Mouse (Mus musculus) layer of hippocampus, postnatal 14 days (tissue): ENCODE measurements around the gene Spp2. TPM values are rescaled to one million over a fixed set of nuclear protein-coding genes. Genes with fewer than 3 reads are reported as not detected.
"Not testable (repeated sequence)": the region's sequence is repeated elsewhere in the genome, so short reads cannot be mapped to it uniquely, and the experiment has no call there.

Experiments
- DNase-seq, 2 experiments: peaks; one replicate each; pipeline ENCODE4 v3.0.0; 2021 to 2022; ENCODE audit warnings: low spot score in 2 of 2, mixed read lengths in 1 of 2
- total RNA-seq, 2 experiments: library from RNA; stranded (reverse); gene quantifications; 2 replicates each; pipeline ENCODE4 v1.2.3; 2021

The Spp2 gene
- total RNA-seq, 2 experiments from 2014 or later: not detected

DNA sequence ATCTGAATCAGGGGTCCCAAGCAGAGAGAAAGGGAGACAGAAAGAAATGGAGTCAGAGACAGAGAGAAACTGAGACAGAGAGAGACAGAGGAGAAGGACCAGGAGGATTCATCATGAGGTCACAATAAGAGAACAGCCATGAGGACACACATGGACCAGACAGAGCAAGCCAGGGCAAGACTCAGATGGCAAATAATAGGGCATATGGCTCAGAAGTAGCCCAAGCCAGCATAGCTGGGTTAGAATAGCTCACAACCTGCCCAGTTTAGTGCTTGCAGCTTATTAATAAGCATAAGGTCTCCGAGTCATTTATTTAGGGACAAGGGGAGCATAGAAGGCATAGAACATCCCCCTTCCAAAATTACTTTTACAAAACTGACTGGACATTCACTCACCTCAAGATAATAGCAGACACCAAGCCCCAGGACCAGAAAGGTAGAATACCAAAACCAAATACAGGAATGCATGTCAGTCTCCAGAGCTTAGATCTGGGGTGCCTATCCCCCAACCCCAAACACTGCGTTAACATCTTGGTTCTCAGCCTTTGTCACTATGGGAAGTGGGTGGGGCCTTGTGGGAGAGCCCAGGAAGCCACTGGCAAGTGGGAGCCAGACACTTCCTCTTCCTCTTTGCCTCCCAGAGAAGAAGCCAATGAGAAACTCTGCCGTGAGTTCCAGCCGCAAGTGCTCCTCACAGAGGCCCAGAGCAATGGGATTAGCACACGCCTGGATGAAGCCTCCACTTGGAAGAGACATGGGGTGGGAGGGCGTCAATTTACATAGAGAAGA is 26.5 kb downstream of the Spp2 start:
- no peak for DNase-seq

DNA sequence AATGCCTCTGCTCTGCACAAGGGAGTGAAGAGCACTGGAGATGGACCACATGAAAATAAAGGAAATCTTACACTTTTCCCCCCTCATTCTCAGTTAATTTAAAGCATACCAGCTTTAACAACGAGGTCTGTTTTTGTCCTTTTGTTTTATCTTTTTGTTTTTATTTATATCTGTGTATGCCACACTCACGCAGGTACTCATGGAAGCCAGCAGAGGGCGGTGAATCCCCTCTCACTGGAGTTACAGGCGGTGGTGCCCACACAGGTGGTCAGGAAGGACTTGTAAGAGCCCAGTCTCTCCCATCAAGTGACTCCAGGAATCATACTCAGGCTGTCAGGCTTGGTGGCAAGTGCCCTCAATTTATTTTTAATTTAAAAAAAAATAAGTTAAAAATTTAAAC is 27.3 kb downstream of the Spp2 start:
- no peak for DNase-seq

DNA sequence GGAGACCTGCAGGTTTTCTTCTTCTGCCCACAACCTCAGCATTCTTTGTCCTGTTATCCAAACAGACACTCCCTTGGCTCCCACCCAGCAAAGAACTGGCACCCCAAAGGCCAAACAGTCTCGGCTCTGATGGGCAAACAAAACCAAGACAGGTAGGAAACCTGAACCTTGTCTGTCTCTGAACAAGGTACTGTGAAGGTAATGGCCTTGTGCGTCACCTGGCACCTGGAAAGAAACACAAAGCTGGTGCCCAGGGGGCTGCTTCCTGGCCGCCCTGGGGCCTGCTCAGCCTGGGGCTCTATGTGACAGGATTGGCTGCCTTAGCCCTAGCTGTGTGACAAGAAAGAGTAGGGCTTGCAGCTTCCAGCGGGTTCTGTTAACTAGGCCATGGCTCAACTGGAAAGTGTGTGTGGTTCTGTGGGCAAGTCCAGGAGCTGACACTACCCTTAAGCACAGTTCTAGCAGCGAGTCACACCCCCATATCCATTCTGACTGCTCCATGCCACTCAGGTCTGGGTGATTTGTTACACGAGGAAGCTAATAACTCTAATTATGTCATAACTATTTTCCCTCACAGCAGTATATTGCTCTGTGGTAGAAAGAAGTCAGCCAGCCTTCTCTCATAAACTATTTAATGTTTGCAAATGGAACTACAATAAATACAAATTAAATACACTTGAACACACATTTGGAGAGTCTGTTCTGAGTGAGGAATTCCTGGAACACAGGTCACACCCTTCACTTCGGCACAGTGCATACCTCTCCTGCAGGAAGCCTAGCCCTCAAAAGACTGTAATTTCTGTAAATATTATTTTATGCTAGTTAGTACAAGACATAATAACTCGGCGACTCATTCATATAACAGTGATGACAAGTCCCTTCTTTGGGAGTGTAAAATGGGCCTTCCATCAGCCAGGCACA is 30.7 kb downstream of the Spp2 start:
- DNase-seq: no peak

DNA sequence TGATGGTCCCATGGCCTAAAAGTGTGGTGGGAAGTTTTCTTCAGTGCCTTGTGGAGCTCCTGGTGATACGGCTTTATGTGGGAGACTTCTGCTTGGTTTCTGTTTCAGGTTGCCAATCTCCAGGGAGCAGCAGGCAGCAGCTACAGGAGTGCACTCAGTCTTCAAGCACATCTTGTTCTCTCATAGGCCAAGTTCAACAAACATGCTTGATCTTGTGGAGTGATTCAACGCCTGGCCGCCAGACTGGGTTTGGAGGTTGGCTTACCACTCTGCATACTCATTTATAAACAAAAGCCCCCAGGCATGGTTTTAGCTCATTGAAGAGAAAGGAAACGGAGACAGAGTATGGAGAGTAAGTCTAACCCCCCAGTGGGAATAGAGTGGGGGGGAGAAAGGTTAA is 36.6 kb downstream of the Spp2 start:
- DNase-seq: no peak

DNA sequence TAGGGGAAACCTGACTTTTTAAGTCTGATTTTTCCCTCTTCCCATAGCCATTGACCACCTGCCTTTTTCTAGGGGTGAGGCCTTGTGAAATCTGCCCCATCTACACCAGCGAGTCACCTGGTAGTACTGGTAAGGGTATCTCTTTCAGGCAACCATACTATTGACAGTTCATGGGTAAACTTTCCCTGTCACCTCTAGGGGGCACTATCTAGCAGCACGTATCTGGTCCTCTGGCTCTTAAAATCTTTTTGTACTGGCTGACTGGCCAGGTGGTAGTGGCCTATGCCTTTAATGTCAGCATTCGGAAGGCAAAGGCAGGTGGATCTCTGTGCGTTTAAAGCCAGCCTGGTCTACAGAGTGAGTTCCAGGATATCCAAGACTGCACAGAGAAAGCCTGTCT is 38.6 kb downstream of the Spp2 start:
- no peak for DNase-seq

DNA sequence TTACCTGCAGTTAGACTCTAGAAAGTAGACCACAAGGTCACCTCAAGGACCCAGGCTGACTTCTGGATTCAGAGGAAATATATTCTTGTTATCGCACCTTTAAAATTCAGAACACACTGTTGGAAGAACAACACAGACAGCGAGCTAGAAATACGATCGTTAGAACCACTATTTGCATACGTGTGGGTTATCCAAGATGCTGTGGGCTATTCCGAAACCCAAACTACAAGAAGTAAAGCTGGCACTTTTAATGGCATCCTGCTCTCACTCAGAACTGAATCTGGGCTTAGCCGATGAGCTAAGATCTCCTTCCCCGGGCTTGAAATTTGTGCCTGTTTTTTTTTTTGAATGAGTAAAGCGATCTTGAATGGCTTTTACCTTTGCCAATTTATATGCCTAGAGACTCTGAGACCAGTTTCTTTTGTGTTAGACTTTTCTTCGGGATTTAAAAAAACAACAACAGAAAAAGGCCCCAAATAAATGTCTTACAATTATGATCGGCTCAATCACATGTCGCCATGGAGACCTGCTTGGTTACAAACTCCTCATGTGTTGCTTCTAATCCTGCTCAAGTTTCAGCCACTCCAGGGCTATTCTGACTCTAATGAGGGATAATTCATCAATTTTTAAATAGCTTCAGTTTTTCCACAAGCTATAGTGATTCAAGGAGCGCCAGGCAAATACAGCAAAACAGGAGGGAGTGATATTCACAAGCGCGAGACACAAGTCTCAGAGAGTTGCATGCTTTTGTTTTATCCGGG is 39.7 kb downstream of the Spp2 start:
- DNase-seq: no peak

DNA sequence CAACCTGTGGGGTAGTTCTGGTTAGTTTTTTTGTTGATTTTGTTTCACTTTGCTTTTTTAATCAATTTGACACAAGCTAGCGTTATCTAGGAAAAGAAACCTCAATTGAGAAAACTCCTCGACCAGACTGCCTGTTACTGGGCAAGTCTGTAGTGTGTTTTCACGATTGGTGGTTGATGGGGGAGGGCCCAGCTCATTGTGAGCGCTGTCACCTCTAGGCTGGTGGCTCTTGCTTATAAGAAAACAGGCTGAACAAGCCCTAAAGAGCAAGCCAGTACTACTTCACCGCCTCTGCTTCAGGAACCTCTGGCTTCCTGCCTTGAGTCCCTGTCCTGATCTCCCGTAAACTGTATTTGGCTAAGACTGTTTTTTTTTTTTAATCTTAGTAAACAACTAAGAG is 40.7 kb downstream of the Spp2 start:
- no peak for DNase-seq

DNA sequence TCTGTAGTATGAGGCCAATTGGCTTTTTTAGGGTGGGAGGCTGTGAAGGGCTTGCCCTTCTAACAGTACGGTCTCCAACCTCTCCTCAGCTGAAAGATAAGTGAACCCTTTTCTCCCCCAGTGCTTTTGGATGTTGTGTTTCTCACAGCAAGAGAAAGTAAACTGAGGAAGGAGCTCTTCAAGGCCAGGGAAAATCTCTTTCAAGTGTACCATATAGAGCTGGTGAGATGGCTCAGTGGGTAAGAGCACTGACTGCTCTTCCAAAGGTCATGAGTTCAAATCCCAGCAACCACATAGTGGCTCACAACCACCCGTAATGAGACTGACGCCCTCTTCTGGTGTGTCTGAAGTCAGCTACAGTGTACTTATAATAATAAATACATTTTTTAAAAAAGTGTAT is 41.3 kb downstream of the Spp2 start:
- DNase-seq: not testable (repeated sequence)

DNA sequence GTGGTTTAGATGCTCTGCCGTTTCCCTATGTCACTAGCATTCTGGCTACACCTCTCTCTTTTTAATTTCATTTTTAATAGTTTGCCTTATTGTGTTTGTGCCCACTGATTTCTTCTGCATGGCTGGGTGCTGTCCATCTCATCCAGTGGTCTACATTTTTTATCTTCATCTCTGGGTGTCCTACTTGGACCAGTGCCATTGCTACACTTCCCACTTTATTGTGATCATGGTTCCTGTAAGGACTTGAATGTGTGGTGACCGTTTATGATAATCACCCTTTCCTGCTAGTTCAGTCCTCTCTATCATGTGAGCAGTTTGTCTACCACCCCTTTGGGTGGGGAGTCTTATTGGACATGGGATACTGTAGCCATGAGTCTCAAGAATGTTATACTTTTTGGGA is 43.0 kb downstream of the Spp2 start:
- no peak for DNase-seq

DNA sequence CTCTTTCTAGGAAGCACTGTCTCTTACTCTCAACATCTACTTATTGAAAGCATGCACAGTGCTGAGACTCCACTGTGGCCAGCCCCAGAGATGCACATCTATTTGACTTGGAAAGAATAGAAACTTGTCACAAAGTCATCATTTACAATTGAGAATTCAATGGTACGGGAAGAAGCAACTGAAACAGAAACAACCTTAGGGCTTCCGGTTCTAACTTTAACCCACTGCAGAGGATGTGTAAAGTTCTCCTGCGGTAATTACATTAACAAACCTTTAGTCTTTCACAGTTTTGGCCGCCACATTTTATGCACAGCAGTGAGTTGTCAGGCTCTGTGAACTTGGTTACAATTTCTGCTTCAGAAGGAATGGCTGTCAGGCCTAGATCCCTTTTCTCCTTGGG is 43.9 kb downstream of the Spp2 start:
- DNase-seq: no peak

DNA sequence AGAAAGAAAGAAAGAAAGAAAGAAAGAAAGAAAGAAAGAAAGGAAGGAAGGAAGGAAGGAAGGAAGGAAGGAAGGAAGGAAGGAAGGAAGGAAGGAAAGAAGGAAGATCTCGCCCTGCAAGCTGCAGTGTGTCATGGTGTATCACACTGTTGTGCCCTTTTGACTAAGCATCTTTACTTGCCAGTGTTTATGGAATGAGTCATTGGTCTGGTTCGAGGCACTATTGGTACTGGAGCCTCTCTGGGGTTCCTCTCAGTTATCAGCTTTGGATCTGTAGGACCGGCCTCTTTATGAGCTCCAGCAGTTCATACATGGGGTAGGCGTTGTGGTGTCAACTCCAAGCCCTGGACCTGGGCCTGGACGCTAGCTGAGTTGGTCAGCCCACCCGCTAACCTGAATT is 45.4 kb downstream of the Spp2 start:
- no peak for DNase-seq

DNA sequence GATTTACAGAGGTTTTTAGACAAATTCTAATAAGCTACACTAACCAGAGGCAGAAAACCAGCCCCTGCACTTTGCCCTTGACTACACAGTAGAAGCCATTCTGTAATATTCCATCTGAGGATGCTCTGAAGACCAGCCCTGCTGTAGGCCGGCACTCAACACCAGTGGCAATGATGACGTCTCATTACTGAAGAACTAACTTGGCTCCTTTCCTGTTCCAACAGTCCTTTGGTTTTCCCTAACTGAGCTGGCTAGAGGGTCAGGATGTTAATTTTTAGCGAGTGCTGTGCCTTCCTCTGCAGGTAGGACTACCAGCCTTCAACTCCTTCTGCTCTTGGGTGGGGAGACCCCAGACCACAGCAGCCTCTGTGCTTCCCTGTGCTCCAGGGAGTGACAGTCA is 47.9 kb downstream of the Spp2 start:
- no peak for DNase-seq

DNA sequence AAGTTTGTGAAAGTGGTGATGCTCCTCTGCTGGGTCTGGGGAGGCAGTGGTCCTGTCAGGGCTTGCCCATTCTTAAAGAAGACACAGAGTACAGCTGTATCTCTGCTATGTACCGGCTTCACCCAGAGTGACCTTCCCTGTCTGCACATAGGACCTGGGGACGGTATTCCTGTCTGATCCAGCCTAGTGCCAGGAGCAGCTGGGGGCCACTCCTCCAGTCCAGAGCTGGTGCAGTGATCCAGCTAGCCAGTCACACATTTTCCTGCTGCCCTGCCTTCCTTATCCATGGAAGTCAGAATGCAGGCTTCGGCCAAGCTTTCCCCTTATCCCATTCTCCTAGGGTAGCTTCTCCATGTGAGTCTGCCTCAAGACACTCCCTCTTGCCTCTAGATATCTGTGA is 49.0 kb downstream of the Spp2 start:
- no peak for DNase-seq

DNA sequence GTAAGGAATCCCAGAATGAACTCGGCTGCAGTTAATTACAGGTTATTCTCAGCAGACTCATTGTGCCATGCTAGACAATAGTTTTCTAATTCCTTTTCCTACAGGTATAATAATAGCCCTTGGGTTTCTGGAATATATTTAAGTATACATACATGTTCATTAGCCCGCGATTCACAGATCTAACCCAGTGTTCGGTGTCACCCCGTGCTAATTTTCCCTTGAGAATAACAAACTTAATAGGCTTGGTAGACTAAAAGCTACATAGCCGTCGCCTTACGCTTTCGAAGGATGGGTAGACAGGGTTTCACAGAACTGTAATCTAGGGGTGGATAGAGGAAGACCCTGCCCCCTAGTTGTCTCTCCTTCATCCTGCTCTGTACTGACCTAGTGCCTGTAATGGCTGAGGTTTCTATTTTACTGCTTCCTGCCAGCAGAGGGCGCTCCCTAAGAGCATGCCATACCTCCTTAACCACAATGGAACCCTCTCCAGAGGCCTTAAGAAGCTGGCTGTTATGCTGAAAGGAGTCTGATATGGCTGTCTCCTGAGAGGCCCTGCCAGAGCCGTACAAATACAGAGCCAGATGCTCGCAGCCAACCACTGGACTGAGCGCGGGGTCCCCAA is 49.8 kb downstream of the Spp2 start:
- peak; percentile 51 to 75 for DNase-seq

DNA sequence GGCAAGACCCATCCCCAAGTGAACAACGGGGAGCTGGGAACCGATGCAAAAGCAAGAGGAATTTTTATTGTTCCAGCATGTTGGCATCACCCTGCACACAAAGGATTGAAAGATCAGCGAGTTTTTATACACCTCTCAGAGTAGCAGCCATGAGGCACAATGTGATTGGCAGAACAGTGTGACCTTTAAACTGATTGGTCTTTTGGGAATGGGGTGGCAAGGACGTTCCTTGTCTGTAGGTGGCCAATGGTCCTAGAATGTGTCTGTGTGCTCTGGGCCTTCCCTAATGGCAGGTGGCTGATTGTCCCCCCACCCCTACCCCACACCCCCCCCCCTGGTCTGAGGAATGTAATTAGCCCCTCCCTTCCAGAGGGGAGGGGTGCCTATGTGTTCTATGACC is 52.4 kb downstream of the Spp2 start:
- no peak for DNase-seq

DNA sequence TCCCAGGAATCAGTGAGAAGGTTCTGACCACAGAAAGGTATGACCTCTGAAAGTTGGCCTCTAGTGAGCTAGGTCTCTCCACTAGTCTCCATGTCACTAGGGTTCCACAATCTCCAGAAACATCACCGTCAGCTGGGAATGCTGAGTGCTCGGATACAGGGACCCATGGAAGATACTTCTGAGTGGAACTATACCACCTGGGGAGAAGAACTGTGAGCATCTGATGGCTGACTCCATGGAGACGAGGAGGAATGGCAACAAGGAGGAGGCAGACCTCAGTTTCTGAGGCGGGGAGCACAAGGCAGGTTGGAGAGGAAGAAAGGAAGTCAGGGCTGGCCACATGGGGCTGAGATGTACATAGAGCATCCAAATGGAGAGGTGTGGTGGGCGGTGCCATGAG is 52.9 kb downstream of the Spp2 start:
- no peak for DNase-seq

DNA sequence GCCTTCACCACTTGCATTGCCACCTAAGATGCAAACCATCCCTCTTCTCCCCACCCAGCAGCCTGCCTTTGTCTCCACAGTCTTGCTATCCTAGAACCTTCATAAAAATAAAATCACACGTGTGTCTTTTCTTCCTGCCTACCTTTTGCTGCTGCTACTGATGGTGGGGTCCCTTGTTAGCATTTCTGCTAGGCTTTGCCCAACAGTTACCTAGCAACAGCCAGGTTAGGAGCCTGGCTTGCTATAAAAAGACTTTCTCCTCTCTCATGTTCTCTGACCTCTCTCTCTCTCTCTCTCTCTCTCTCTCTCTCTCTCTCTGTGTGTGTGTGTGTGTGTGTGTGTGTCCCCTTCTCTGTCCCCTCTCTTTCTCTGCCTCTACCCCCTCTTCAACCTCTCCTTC is 54.3 kb downstream of the Spp2 start:
- no peak for DNase-seq

DNA sequence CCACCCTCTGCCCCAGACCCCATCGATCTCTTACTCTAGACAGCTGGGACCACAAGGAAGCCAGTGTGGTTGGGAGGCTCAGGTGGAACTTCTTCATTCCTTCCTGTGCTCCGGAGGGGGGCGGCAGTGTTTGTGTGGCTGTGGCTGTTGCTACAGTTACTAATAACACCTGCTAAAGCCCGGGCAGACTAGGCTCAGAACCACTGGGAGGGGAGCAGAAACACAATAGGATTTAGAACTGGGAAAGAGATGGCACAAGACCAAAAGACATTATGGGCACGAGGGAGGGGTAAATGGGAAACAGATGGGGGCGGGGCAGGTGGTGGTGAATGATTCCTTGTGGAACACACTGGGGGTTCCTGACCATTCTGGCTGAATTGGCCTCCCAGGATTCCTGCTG is 55.7 kb downstream of the Spp2 start:
- no peak for DNase-seq

DNA sequence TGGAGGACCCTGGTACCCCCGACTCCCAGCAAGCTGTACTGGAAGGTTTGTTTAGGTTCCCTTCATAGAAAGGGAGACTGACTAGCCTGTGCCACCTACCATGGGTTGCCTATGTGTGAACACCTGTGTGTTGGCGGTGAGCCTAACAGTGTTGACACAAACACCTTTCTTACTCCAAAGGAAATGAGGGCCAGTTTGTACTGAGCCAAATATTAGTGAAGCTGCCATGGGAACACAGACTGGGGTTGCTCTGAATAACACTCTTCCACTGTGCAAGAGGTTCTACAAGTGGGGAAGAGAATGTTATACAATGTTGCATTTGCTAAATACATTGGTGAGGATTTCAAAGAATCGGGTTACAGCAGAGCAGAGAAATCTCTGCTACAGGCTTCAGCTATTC is 56.5 kb downstream of the Spp2 start:
- DNase-seq: no peak

DNA sequence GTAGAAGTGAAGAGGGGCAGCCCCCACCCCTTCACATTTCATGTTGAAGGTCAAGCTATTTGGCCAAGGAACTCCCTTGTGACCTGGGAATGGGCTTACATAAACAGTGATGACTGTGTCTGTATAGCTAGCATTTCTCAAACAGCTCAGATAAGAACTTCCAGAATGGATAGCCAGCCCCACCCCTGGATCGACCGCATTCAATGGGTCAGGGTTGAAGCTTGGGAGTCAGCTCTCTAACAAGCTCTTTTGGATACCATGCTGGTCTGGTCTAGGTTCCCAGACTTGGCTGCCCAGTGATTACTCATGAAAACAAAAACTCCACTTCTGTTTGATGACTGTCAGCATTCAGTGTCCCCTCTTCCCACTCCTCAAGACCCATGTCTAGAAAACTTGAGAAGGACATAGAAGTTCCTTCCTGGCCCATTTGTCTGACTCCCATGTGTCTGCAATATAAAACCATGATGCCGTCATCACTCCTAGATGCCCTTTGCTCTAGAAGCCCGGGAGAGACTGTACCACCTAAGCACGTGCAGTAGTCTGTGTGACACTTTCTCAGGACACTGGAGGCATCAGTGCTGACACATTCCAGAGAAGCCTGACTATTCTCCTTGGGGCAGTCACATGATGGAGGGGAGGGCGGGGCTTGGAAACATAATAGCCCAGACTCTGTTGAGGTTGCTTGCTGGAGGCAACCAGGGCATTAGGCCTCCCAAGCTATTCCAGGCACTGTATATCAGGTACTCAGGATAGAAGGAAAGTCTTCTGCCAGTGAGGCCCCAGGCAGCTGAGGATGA is 57.5 kb downstream of the Spp2 start:
- DNase-seq: no peak
